Mouse (Mus musculus) CH12.LX (cell line): ENCODE measurements around the gene Fkbp15. TPM values are rescaled to one million over a fixed set of nuclear protein-coding genes. Genes with fewer than 3 reads are reported as not detected.

ENCODE experiments used
- DNase-seq: peaks from one replicate; pipeline ENCODE4 v3.0.0-alpha.2; 2013; ENCODE audit errors: extremely low read depth
- H3K27ac ChIP-seq: 2 replicates; pipeline ENCODE4 v1.5.1; 2012; ENCODE audit warnings: low read depth, mild to moderate bottlenecking, control low read depth, moderate library complexity; ENCODE audit not compliant: insufficient read depth
- H3K27me3 ChIP-seq: replicated peaks from 2 replicates; pipeline ENCODE3; 2012; ENCODE audit warnings: inconsistent platforms
- H3K36me3 ChIP-seq, 2 experiments: replicated peaks in 1 of 2; 2 replicates each; pipeline versions ENCODE3 to v1.6.1; 2012; ENCODE audit warnings: inconsistent platforms in 1 of 2, low read length in 1 of 2, mild to moderate bottlenecking in 1 of 2, mixed read lengths in 1 of 2, moderate library complexity in 1 of 2; ENCODE audit not compliant: control insufficient read depth in 1 of 2, insufficient read depth in 1 of 2
- H3K4me1 ChIP-seq, 2 experiments: 2 replicates each; pipeline ENCODE4 v1.6.1; 2012; ENCODE audit warnings: inconsistent platforms in 1 of 2, moderate library complexity in 1 of 2; ENCODE audit not compliant: insufficient read depth in 2 of 2, control insufficient read depth in 1 of 2
- H3K4me2 ChIP-seq: 2 replicates; pipeline ENCODE4 v1.6.1; 2012; ENCODE audit warnings: low read depth, mild to moderate bottlenecking, control low read depth; ENCODE audit not compliant: poor library complexity, insufficient read depth, severe bottlenecking
- H3K4me3 ChIP-seq, 3 experiments: fragments of 150-350 bp in 1 of 3; sonication (generic) in 1 of 3; replicated peaks in 1 of 3; 2 replicates each; pipeline versions ENCODE3 to v1.5.1; 2011 to 2012; ENCODE audit warnings: low read depth in 2 of 3, low read length in 2 of 3, mild to moderate bottlenecking in 2 of 3, moderate library complexity in 2 of 3, control low read depth in 1 of 3, improper control_type of control experiment in 1 of 3, inconsistent platforms in 1 of 3, mixed read lengths in 1 of 3; ENCODE audit not compliant: poor library complexity in 1 of 3
- H3K79me2 ChIP-seq: replicated peaks from 2 replicates; pipeline ENCODE4 v1.6.1; 2012; ENCODE audit warnings: mild to moderate bottlenecking, moderate library complexity; ENCODE audit not compliant: control insufficient read depth, poor library complexity, insufficient read depth, severe bottlenecking; ENCODE audit errors: extremely low read depth
- H3K9ac ChIP-seq: 2 replicates; pipeline ENCODE4 v1.6.1; 2012; ENCODE audit warnings: low read depth, mild to moderate bottlenecking, control low read depth, moderate library complexity; ENCODE audit not compliant: insufficient read depth
- H3K9me3 ChIP-seq: replicated peaks from 2 replicates; pipeline ENCODE3; 2012; ENCODE audit warnings: low read length, inconsistent platforms, mixed read lengths
- BHLHE40 ChIP-seq: IDR thresholded peaks from 2 replicates; pipeline ENCODE4 v1.6.1; 2011; ENCODE audit warnings: mild to moderate bottlenecking, low read depth, low read length, improper control_type of control experiment
- CHD1 ChIP-seq: IDR thresholded peaks from 2 replicates; pipeline ENCODE4 v1.6.1; 2012; ENCODE audit warnings: low read depth, low read length, improper control_type of control experiment, inconsistent platforms
- CHD2 ChIP-seq: IDR thresholded peaks from 2 replicates; pipeline ENCODE4 v1.6.1; 2011; ENCODE audit warnings: low read length, improper control_type of control experiment
- EP300 ChIP-seq: IDR thresholded peaks from 2 replicates; pipeline ENCODE4 v1.6.1; 2011; ENCODE audit warnings: low read length, improper control_type of control experiment
- GABPA ChIP-seq: IDR thresholded peaks from 2 replicates; pipeline ENCODE4 v1.6.1; 2012; ENCODE audit warnings: low read depth, low read length, improper control_type of control experiment, inconsistent platforms; ENCODE audit not compliant: insufficient replicate concordance
- IRF4 ChIP-seq: IDR thresholded peaks from 2 replicates; pipeline ENCODE4 v1.6.1; 2014; ENCODE audit warnings: low read depth, mild to moderate bottlenecking, inconsistent platforms, low read length, improper control_type of control experiment
- JUN ChIP-seq: IDR thresholded peaks from 2 replicates; pipeline ENCODE4 v1.6.1; 2011; ENCODE audit warnings: low read depth, mild to moderate bottlenecking, low read length, improper control_type of control experiment, moderate library complexity; ENCODE audit not compliant: insufficient read depth
- KAT2A ChIP-seq: IDR thresholded peaks from 2 replicates; pipeline ENCODE4 v1.6.1; 2012; ENCODE audit warnings: low read length, improper control_type of control experiment, inconsistent platforms; ENCODE audit not compliant: insufficient replicate concordance
- MEF2A ChIP-seq: IDR thresholded peaks from 2 replicates; pipeline ENCODE4 v1.6.1; 2014; ENCODE audit warnings: low read depth, mild to moderate bottlenecking, inconsistent platforms, low read length, improper control_type of control experiment, borderline replicate concordance
- MXI1 ChIP-seq: IDR thresholded peaks from 2 replicates; pipeline ENCODE4 v1.6.1; 2011; ENCODE audit warnings: mild to moderate bottlenecking, low read depth, low read length, improper control_type of control experiment
- MYC ChIP-seq: IDR thresholded peaks from 2 replicates; pipeline ENCODE4 v1.6.1; 2011; ENCODE audit warnings: low read depth, mild to moderate bottlenecking, improper control_type of control experiment, low read length
- NELFE ChIP-seq: IDR thresholded peaks from 2 replicates; pipeline ENCODE4 v1.6.1; 2011; ENCODE audit warnings: low read depth, low read length, improper control_type of control experiment
- NRF1 ChIP-seq: IDR thresholded peaks from 2 replicates; pipeline ENCODE4 v1.6.1; 2014; ENCODE audit warnings: low read depth, mild to moderate bottlenecking, inconsistent platforms, low read length, improper control_type of control experiment, moderate library complexity
- PAX5 ChIP-seq: IDR thresholded peaks from 2 replicates; pipeline ENCODE4 v1.6.1; 2012; ENCODE audit warnings: low read length, inconsistent platforms, mixed read lengths
- POLR2A ChIP-seq: IDR thresholded peaks from 2 replicates; pipeline ENCODE4 v1.6.1; 2011; ENCODE audit warnings: low read depth, mild to moderate bottlenecking, improper control_type of control experiment, low read length
- SIN3A ChIP-seq: IDR thresholded peaks from 2 replicates; pipeline ENCODE4 v1.6.1; 2012; ENCODE audit warnings: low read length, improper control_type of control experiment, inconsistent platforms
- TBP ChIP-seq: conservative IDR thresholded peaks from 2 replicates; pipeline ENCODE4 v1.6.1; 2011; ENCODE audit warnings: low read depth, low read length, improper control_type of control experiment
- TCF12 ChIP-seq: IDR thresholded peaks from 2 replicates; pipeline ENCODE4 v1.6.1; 2014; ENCODE audit warnings: low read depth, mild to moderate bottlenecking, inconsistent platforms, low read length, improper control_type of control experiment
- UBTF ChIP-seq: IDR thresholded peaks from 2 replicates; pipeline ENCODE4 v1.6.1; 2012; ENCODE audit warnings: low read depth, mild to moderate bottlenecking, inconsistent platforms, low read length, improper control_type of control experiment, moderate library complexity
- USF2 ChIP-seq: conservative IDR thresholded peaks from 2 replicates; pipeline ENCODE4 v1.6.1; 2011; ENCODE audit warnings: low read depth, low read length, improper control_type of control experiment
- ZKSCAN1 ChIP-seq: IDR thresholded peaks from 2 replicates; pipeline ENCODE4 v1.6.1; 2012; ENCODE audit warnings: low read depth, inconsistent platforms, low read length, improper control_type of control experiment, borderline replicate concordance
- ZNF384 ChIP-seq: IDR thresholded peaks from 2 replicates; pipeline ENCODE4 v1.6.1; 2012; ENCODE audit warnings: low read depth, low read length, improper control_type of control experiment, inconsistent platforms
- dilution Hi-C: fragments of 300-500 bp; cut with MboI; formaldehyde crosslinking; loops from 2 replicates; pipeline ENCODE4 v1.14.3; 2020; ENCODE audit warnings: low sequenced_read_pairs; ENCODE audit not compliant: extremely low pct_unique_long_range_greater_than_20kb, extremely low pct_ligation_motif_present
- in situ Hi-C: fragments of 300-500 bp; cut with MboI; formaldehyde crosslinking; loops from 3 replicates; pipeline ENCODE4 v1.14.3; 2019; ENCODE audit warnings: low sequenced_read_pairs, low pct_ligation_motif_present, low pct_unique_long_range_greater_than_20kb, mixed read lengths
- polyA plus RNA-seq: library from polyadenylated mRNA; unstranded; fragments of >175 nt; gene quantifications from 2 replicates; pipeline ENCODE4 v1.2.1, GENCODE M21; 2012; ENCODE audit warnings: low read depth; ENCODE audit not compliant: insufficient read length
- total RNA-seq, 2 experiments: library from RNA; depleted of rRNA; stranded (reverse); fragments of 300-350 nt in 1 of 2; fragments of >200 nt in 1 of 2; gene quantifications; 2 replicates each; pipeline ENCODE4 v1.2.3; 2012 to 2014

Fkbp15 gene
- total and polyA plus RNA-seq, 3 experiments: 24.0 to 35.1 (median 30.4) TPM

GRCm38 (mm10) chr4:62364299-62364698 lies 4.0 kb upstream of the Fkbp15 start:
- Histone ChIP-seq H3K36me3 (peaks cover 0 to 16% of the 10 kb centered on the region in 2 experiments), H3K4me2 (no peak overlapping the region), H3K9ac (no peak overlapping the region), H3K9me3 (no peaks in the 10 kb centered on the region), H3K27ac (no peak overlapping the region), H3K79me2 (peaks cover 18% of the 10 kb centered on the region)
- dilution Hi-C loops: no loop called here
- no peak for TF ChIP-seq SIN3A
- no peak for TF ChIP-seq CHD2
- TF ChIP-seq EP300: no peak
- TF ChIP-seq NRF1: no peak
- TF ChIP-seq UBTF: no peak
- no peak for TF ChIP-seq NELFE
- TF ChIP-seq KAT2A: no peak
- no peak for TF ChIP-seq ZKSCAN1
- TF ChIP-seq MXI1: no peak
- TF ChIP-seq MYC: no peak
- TF ChIP-seq MEF2A: no peak
- no peak for TF ChIP-seq BHLHE40
- no peak for TF ChIP-seq CHD1
- TF ChIP-seq ZNF384: no peak
- no peak for TF ChIP-seq USF2
- no peak for TF ChIP-seq PAX5
- no peak for TF ChIP-seq TBP
- TF ChIP-seq POLR2A: no peak
- no peak for TF ChIP-seq JUN
- TF ChIP-seq, all 38 proteins: peak for 0
- peaks cover under 1 to 20% of the 10 kb centered on the region in 2 experiments; a peak in 2 of 4 replicates for H3K4me1 ChIP-seq
- H3K4me3 ChIP-seq: no peak overlapping the region
- H3K27me3 ChIP-seq: no peaks in the 10 kb centered on the region
- in situ Hi-C loops: no loop called here
- no peak for DNase-seq

- in situ Hi-C loops (no loop called here), dilution Hi-C loops (no loop called here)
- H3K4me2 ChIP-seq: no peak overlapping the region; the same call in 1 of the 2 replicates
- no peak for TF ChIP-seq USF2
- TF ChIP-seq TCF12: 0 out of 2 replicates have a peak, but pooled peaks have one; percentile 26
- TF ChIP-seq GABPA: no peak
- 0 out of 2 replicates have a peak, but pooled peaks have one; percentile 36 for TF ChIP-seq EP300
- peak; percentile 80 for TF ChIP-seq ZNF384
- no peak for TF ChIP-seq IRF4
- TF ChIP-seq, all 38 proteins: peak for 3
- H3K4me3 ChIP-seq: no peak overlapping the region
- DNase-seq: peak; percentile 44
- H3K79me2 ChIP-seq: peaks cover 32% of the 10 kb centered on the region
- H3K27me3 ChIP-seq: no peaks in the 10 kb centered on the region
- no peaks in the 10 kb centered on the region for H3K9me3 ChIP-seq
- H3K36me3 ChIP-seq: peaks cover 0 to 12% of the 10 kb centered on the region in 2 experiments
- peak overlapping the region; percentile 39 for H3K9ac ChIP-seq
- H3K4me1 ChIP-seq: peaks cover 2 to 29% of the 10 kb centered on the region in 2 experiments; a peak in 2 of 4 replicates
- no peak overlapping the region for H3K27ac ChIP-seq
Measured at GRCm38 (mm10) chr4:62362437-62362836, 2.1 kb upstream of the Fkbp15 start.
